Mouse (Mus musculus): ENCODE measurements around the gene Nfatc2.

DNA sequence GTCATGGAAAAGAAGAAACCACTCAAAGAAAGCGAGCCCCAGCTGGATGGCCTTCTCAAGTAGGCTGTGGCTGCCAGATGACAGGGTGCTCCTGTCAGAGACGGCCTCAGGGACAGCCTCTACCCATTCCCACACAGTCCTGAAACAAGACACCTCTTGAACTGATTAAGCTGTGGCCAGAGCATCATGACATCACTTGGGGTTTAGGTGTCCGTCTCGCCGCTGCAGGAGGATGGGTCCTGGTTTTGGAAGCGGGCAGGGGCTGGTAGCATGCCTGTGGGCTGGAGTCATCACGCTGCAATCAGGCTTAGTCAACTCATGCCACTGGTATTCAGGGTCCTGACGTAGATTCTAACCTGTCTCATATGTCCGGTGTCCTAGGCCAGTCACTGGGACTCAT is 142.9 kb downstream of the Nfatc2 start:
- TF ChIP-seq POLR2A (IDR thresholded peaks at IDR 0.05; ENCODE audit: borderline replicate concordance, low read depth, low read length) (no peak), CTCF (IDR thresholded peaks at IDR 0.05; ENCODE audit: low read depth, low read length) (no peak)
